Mouse (Mus musculus) hematopoietic stem cell, adult 5-6 weeks (primary cell): Measurements from ENCODE around the gene Zfp503. TPM values are rescaled to one million over a fixed set of nuclear protein-coding genes. Genes with fewer than 3 reads are reported as not detected.

Source experiments
- ATAC-seq, 2 experiments: fragments of 125-278 bp in 1 of 2; replicated peaks in 1 of 2; 2 replicates each; pipeline ENCODE4 v1.8.0; 2016 to 2017; ENCODE audit warnings: inconsistent platforms in 2 of 2, mild to moderate bottlenecking in 2 of 2, moderate number of reproducible peaks in 2 of 2, low read depth in 1 of 2, moderate TSS enrichment in 1 of 2; ENCODE audit not compliant: low FRiP score in 2 of 2, poor library complexity in 2 of 2, severe bottlenecking in 2 of 2, insufficient read depth in 1 of 2, low TSS enrichment in 1 of 2
- total RNA-seq: library from RNA; stranded (forward); fragments of 172-1452, 232-1000 nt; gene quantifications from 2 replicates; pipeline ENCODE4 v1.2.3, GENCODE M21; 2017

Gene Zfp503
- total RNA-seq, 1 experiment from 2014 or later, result 0.40 TPM

- peak; percentile 77 to 82 for ATAC-seq
Measured at GRCm38 (mm10) chr14:21995031-21995754, 5.8 kb upstream of the Zfp503 start.

- ATAC-seq, result 0 out of 4 replicates have a peak, but pooled peaks have one; percentile 0 to 3
Measured at GRCm38 (mm10) chr14:21994061-21994990, 4.9 kb upstream of the Zfp503 start.

GRCm38 (mm10) chr14:21993251-21994060 lies 4.1 kb upstream of the Zfp503 start:
- peak; percentile 38 to 65; a peak in 3 of 4 replicates for ATAC-seq

- no peak for ATAC-seq
Measured at GRCm38 (mm10) chr14:21992321-21992885, 3.0 kb upstream of the Zfp503 start.

- ATAC-seq, result no peak
Measured at GRCm38 (mm10) chr14:21991856-21992255, 2.5 kb upstream of the Zfp503 start.

GRCm38 (mm10) chr14:21991251-21991780 lies 1.9 kb upstream of the Zfp503 start:
- no peak for ATAC-seq

- no peak for ATAC-seq
Measured at GRCm38 (mm10) chr14:21990321-21991021, 1.1 kb upstream of the Zfp503 start.

- ATAC-seq, result no peak
Measured at GRCm38 (mm10) chr14:21988577-21989290, 667 bp downstream of the Zfp503 start.

- ATAC-seq, result peak; percentile 58 to 67
Measured at GRCm38 (mm10) chr14:21987660-21988576, 1.5 kb downstream of the Zfp503 start.

GRCm38 (mm10) chr14:21986733-21987659 lies 2.4 kb downstream of the Zfp503 start:
- ATAC-seq, result no peak

- peak; percentile 28 to 41; a peak in 2 of 4 replicates for ATAC-seq
Measured at GRCm38 (mm10) chr14:21985981-21986732, 3.2 kb downstream of the Zfp503 start.

- ATAC-seq, result no peak
Measured at GRCm38 (mm10) chr14:21985426-21985931, 3.9 kb downstream of the Zfp503 start.

- no peak for ATAC-seq
Measured at GRCm38 (mm10) chr14:21984757-21985425, 4.5 kb downstream of the Zfp503 start.
